Mouse (Mus musculus) heart, embryonic 14.5 days (tissue): ENCODE data around the gene Dse. TPM values are rescaled to one million over a fixed set of nuclear protein-coding genes. Genes with fewer than 3 reads are reported as not detected.

Source experiments
- ATAC-seq: fragments of 200-750 bp; cut with Nextera tagmentation; 2 replicates; pipeline ENCODE4 v1.8.0; 2017; ENCODE audit warnings: low read depth, moderate TSS enrichment; ENCODE audit not compliant: insufficient number of reproducible peaks, insufficient read depth, low FRiP score
- H3K27ac ChIP-seq, 2 experiments: fragments of 200-500 bp in 1 of 2; fragments of 300-500 bp in 1 of 2; sonication (generic) in 1 of 2; replicated peaks in 1 of 2; 2 replicates each; pipeline ENCODE4 v1.5.1; 2012 to 2014; ENCODE audit warnings: low read depth in 2 of 2, low read length in 2 of 2, control low read depth in 1 of 2, mild to moderate bottlenecking in 1 of 2, mixed read lengths in 1 of 2; ENCODE audit not compliant: control insufficient read depth in 1 of 2, insufficient read depth in 1 of 2
- H3K27me3 ChIP-seq: fragments of 300-500 bp; sonication (generic); 2 replicates; pipeline ENCODE4 v1.6.1; 2014; ENCODE audit warnings: mild to moderate bottlenecking, low read length, control low read depth; ENCODE audit not compliant: control insufficient read depth, insufficient read depth
- H3K36me3 ChIP-seq: fragments of 300-500 bp; sonication (generic); 2 replicates; pipeline ENCODE4 v1.6.1; 2014; ENCODE audit warnings: mild to moderate bottlenecking, control low read depth, low read length, mixed read lengths; ENCODE audit not compliant: control insufficient read depth, insufficient read depth
- H3K4me1 ChIP-seq, 2 experiments: fragments of 200-500 bp in 1 of 2; fragments of 300-500 bp in 1 of 2; sonication (generic) in 1 of 2; 2 replicates each; pipeline ENCODE4 v1.6.1; 2012 to 2014; ENCODE audit warnings: low read length in 2 of 2, control low read depth in 1 of 2, mixed read lengths in 1 of 2; ENCODE audit not compliant: control insufficient read depth in 2 of 2, insufficient read depth in 2 of 2
- H3K4me2 ChIP-seq: fragments of 300-500 bp; sonication (generic); 2 replicates; pipeline ENCODE4 v1.6.1; 2014; ENCODE audit warnings: mild to moderate bottlenecking, low read length
- H3K4me3 ChIP-seq, 2 experiments: fragments of 200-500 bp in 1 of 2; fragments of 300-500 bp in 1 of 2; sonication (generic) in 1 of 2; 2 replicates each; pipeline ENCODE4 v1.5.1; 2012 to 2014; ENCODE audit warnings: low read length in 2 of 2, mild to moderate bottlenecking in 2 of 2, control low read depth in 1 of 2, low read depth in 1 of 2, moderate library complexity in 1 of 2; ENCODE audit not compliant: control insufficient read depth in 1 of 2, insufficient read depth in 1 of 2
- H3K9ac ChIP-seq: fragments of 300-500 bp; sonication (generic); 2 replicates; pipeline ENCODE4 v1.6.1; 2014; ENCODE audit warnings: mild to moderate bottlenecking, low read length
- H3K9me3 ChIP-seq: fragments of 300-500 bp; sonication (generic); 2 replicates; pipeline ENCODE4 v1.6.1; 2016; ENCODE audit warnings: low read length, control low read depth; ENCODE audit not compliant: control insufficient read depth
- WGBS: fragments of 180-500 bp; shearing (Covaris S2); extraction: QIAGEN DNeasy Blood & Tissue Kit; methylation state at CpG from one replicate; pipeline ENCODE4 v1.1.7; 2014; 5-methylcytosine and 5-hydroxymethylcytosine counted together
- polyA plus RNA-seq: library from polyadenylated mRNA; unstranded; fragments of >200 nt; fragmentation: Nextera tagmentation; extraction: Ambion mirVana; gene quantifications from 2 replicates; pipeline ENCODE4 v1.2.1, GENCODE M21; 2014

The Dse gene
- polyA plus RNA-seq, 1 experiment from 2014 or later = 16.8 TPM

- no peak for ATAC-seq
- H3K4me1 ChIP-seq = no peaks in the 10 kb centered on the region
- no peak overlapping the region for H3K27ac ChIP-seq
- 75% methylated on average over 4 of the region's 4 CpGs for WGBS
- no peak overlapping the region for H3K4me3 ChIP-seq
- no peaks in the 10 kb centered on the region for H3K27me3 ChIP-seq
- H3K9me3 ChIP-seq = no peaks in the 10 kb centered on the region
- no peaks in the 10 kb centered on the region for H3K36me3 ChIP-seq
- H3K9ac ChIP-seq = no peak overlapping the region
- H3K4me2 ChIP-seq = no peak overlapping the region
Measured at GRCm38 (mm10) chr10:34111964-34112738, 95.4 kb downstream of the Dse start.

GRCm38 (mm10) chr10:34110863-34111465, 96.6 kb downstream of the Dse start:
- Histone ChIP-seq H3K4me1 (no peaks in the 10 kb centered on the region), H3K9ac (no peak overlapping the region), H3K9me3 (no peaks in the 10 kb centered on the region), H3K27ac (no peak overlapping the region), H3K36me3 (no peaks in the 10 kb centered on the region), H3K4me3 (no peak overlapping the region), H3K27me3 (no peaks in the 10 kb centered on the region), H3K4me2 (no peak overlapping the region)
- no peak for ATAC-seq
- WGBS = 76% methylated on average over 13 of the region's 13 CpGs

Other genes with a start within 250 kb of the Dse start
- gene Rwdd1, start 188.1 kb downstream of the Dse start, polyA plus RNA-seq = 107 and 109 TPM in 2 replicates
- not detected in 2 replicates for gene Trappc3l, start 170.1 kb downstream of the Dse start, polyA plus RNA-seq
- gene Calhm4, start 163.4 kb downstream of the Dse start, polyA plus RNA-seq = not detected in 2 replicates
- gene Calhm5, start 111.2 kb downstream of the Dse start, polyA plus RNA-seq = 1.6 and 1.8 TPM in 2 replicates
- 0.67 and 0.74 TPM in 2 replicates for gene Calhm6, start 79.7 kb downstream of the Dse start, polyA plus RNA-seq
- 67.1 and 70.7 TPM in 2 replicates for gene Tspyl1, start 74.5 kb upstream of the Dse start, polyA plus RNA-seq
- 10.0 and 11.9 TPM in 2 replicates for gene Tspyl4, start 89.7 kb upstream of the Dse start, polyA plus RNA-seq
- gene Col10a1, start 182.3 kb upstream of the Dse start, polyA plus RNA-seq = 0.26 and 0.38 TPM in 2 replicates
- gene Nt5dc1, start 210.8 kb upstream of the Dse start, polyA plus RNA-seq = 6.8 and 8.0 TPM in 2 replicates